Mouse (Mus musculus) natural killer cell, adult 2 months (primary cell): ENCODE results near the gene Prickle4.
A peak's percentile ranks its signal among the peaks of the same experiment; 100 is the strongest.

Experiments
- DNase-seq, 2 experiments: peaks; one replicate each; pipeline ENCODE4 v3.0.0; 2022; ENCODE audit warnings: low spot score in 2 of 2

Gene Prickle4

GRCm38 (mm10) chr17:47694503-47695336 is at the start of gene Prickle4:
Gene Prickle4, minus strand, starts transcription at chr17:47694736.
- DNase-seq, result peak; percentile 95

DNA sequence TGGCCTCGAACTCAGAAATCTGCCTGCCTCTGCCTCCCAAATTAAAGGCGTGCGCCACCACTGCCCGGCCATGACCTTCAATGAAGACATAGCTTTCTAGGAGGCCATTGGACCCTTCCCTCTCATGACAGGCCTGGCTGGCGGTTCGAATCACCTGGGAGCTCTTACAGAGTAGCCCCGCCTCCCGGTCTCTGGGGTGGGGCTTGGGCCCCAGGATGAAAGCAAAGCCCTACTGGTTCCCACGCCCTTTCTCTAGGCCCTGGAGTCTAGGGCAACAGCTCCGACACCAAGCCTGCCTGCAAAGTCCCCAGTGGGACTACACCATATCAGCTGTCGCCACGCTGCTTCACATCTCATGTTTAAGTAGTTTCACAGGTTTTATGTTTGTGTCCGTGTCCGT is 49.5 kb upstream of the Prickle4 start:
- no peak for DNase-seq

GRCm38 (mm10) chr17:47742991-47743734 is 48.6 kb upstream of the Prickle4 start:
- DNase-seq, result peak; percentile 31 to 51

- DNase-seq, result no peak
These were observed 45.6 kb upstream of the Prickle4 start for GRCm38 (mm10) chr17:47740186-47740585.

DNA sequence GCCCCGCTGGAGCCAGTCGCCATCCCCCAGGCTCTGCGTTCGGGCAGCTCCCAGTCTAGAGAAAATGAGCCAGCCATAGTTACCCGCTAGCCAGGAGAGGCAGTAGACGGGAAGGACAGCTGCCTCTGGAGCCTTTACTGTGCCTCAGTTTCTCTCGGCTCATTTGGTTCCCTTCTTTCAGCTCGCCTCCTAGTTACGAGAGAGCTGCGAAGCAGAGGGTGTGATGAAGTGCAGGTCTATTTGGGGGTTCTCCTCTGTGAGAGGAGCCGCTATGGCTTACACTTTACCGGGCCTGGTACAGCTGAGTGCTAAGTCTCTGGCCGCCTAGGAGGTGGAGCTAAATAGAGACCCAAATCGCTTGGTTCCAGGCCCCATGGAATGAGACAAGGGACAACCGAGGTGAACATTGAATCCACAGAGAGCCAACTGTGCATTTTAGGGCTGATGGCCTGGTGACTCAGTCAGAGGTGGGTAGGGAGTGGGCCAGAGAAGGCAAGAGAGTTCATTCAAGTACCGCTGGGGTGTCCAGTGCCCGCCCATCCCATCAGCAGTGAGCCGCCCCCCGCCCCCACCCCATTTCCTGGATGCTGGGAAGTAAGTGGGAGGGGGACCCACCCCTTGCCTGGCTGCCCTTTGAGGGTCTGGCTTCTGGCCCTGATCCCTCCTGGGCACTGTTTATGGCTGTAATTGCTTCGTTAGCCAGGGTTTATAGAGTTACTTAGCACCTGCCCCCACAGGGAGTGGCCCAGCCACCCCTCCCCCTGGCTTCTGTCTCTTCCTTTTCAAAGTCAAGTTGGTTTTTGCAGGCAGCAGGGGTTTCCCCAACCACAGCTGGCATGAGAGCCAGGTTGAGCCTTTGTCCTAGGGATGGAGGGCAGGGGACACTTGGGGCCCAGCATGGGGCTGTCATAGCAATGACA is 44.6 kb upstream of the Prickle4 start:
- DNase-seq, result peak; percentile 78 to 80

GRCm38 (mm10) chr17:47738066-47738878 is 43.7 kb upstream of the Prickle4 start:
- peak; percentile 65 to 81 for DNase-seq

DNA sequence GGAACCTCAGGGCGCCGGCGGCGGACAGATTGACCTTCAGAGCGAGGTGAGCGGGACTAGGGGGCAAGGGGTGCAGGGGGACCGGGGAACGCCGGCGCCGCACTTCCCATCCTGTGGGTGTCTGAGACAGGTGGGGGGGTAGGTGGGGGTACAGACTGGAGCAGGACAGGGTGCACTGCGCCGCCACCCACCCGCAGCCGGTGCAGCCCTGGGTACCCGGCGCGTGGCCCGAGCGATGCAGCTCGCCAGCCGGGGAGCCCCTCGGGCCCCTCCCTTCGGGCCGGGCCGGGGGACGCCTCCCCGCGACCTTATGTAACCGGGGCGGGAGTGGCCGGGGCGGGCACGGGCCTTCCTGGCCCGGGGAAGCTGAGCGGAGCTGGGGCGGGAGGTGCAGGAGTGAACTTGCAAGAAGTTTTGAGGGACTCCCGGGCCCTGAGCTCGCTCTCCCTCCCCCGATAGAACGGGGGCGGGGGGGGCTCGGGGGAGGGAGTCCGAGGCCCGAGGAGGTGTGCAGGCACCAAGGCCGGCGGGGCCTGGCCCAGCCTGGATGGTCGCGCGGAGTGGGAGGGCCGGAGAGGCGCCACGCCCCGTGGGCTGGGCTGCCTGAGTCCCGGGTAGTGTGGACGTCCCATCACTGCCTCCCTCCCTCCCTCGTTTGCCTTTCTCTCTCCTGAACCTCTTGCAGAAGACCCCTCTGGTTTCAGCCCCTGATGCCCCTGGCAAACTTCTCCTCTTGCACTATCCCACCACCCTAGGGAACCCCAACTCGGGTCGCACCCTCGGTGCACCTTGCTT is 42.9 kb upstream of the Prickle4 start:
- DNase-seq, result peak; percentile 83 to 87

DNA sequence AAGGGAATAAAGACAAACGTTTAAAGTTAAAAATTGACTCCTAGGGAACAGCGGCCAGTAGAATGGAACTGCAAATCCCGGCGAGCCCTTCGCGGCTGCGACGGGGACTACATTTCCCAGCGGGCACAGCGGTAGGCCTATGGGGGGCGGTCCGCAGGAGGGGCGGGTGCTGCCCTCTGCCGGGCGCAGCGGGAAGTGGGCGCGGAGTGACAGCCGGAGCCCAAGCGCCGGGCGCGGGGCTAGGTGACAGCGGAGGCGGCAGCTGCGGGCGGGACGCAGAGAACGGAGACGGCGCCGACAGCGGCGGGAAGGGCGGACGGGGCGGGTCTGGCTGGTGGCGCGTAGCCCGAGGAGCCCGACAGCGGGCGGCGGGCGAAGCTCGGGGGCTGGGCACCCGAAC is 42.3 kb upstream of the Prickle4 start, which contains the start of gene Tfeb:
Gene Tfeb (plus strand): TSS at position 175 of the 400 bp plus-strand sequence.
- peak; percentile 93 to 96 for DNase-seq

DNA sequence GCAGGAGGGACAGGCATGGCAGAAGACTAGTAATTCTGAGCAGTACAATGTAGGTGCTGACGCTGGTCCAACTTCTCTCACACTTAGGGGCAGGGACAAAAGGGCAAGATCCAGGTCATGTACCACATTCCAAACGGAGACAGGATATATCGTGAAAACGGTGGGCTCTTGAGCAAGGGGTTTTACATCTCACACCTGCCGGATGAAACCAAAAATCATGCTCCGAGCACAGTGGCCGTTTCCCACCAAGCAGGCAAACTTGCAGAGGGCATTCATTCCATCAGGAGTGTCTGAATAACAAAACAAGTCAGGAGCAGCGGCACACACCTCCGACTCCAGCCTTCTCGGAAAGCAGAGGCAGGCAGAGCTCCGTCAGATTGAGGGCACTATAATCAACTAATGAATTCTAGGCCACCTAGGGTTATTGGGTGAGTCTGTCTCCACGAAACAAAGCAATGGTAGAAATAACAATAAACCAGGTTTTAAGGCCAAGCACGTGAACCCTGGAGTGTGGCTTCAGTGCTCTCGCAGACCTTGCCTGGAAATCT is 41.1 kb upstream of the Prickle4 start:
- DNase-seq, result no peak

DNA sequence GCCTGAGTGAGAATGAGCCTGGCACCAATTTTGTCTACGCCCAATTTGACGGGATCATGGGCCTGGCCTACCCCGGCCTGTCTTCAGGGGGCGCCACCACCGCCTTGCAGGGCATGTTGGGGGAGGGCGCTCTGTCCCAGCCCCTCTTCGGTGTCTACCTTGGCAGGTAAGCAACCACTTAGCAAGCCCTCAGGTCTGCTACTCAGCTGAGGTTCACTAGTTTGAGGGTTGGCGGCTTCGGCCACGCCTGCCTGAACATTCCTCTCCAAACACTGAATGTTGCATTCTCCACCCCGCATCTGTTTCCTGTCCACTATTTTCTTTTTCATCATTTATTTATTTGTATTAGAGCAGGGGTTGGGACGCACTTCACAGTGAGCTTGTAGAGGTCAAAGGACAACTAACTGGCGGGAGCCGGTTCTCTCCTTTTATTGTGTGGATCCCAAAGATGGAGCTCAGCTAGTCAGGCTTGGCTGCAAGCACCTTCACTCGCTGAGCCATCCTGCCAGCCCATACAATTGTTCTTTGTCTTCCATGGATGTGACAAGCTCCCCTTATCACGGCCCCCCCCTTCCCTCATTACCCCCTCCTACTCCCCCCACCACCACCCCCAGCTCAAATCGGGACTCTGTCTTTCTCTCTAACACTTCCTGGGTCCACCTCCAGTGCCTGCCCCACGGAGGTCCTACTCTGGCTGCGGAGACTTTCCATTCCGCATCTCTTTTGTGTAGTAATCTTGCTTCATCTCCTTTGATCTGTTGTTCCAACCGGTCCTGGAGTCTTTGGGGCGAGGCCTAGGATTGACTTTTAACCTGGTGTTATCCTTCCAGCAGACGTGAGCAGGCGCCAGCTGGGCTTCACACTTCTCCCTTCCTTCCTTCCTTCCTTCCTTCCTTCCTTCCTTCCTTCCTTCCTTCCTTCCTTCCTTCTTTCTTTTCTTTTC is 36.4 kb upstream of the Prickle4 start:
- DNase-seq, result no peak

DNA sequence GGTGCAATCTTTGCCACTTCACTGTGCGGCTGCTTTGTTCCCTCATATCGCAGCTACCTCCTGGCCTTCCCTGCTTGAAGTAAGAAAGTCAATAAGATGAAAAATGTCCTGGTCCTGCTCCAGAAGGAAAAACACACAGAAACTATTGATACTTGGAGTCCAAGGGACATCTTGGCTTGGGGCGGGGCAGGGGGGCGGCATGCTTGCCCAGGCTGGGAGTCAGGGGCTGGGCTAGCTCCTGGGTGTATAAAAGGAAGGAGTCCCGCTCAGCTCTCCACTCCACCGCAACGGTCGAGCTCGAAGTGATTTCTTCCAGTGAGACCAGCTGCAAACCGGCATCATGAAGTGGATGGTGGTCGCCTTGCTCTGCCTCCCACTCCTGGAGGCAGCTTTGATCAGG is 32.0 kb upstream of the Prickle4 start, which contains the start of gene Pgc:
Gene Pgc (plus strand): TSS at position 277 of the 400 bp plus-strand sequence.
- no peak for DNase-seq

DNA sequence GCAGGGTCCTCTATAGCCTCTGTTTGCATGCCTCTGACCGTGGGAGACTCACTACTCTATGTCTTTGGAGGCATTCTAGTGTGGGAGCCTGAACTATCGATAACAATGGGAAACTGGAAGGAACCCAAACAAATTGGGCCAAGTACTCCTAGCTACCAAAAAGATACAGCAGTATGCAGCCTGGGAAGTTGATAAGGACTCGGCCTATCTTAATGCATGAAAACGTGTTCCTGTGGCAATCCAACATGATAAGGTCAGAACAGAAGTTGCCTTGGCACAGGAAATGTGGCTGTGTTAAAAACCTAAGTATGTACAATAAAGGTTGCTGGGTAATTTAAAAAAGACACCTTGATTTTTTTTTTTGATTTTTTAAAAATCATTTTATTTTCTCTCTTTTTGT is 26.6 kb upstream of the Prickle4 start:
- DNase-seq, result no peak

- no peak for DNase-seq
These were observed 20.5 kb upstream of the Prickle4 start for GRCm38 (mm10) chr17:47715037-47715436.

DNA sequence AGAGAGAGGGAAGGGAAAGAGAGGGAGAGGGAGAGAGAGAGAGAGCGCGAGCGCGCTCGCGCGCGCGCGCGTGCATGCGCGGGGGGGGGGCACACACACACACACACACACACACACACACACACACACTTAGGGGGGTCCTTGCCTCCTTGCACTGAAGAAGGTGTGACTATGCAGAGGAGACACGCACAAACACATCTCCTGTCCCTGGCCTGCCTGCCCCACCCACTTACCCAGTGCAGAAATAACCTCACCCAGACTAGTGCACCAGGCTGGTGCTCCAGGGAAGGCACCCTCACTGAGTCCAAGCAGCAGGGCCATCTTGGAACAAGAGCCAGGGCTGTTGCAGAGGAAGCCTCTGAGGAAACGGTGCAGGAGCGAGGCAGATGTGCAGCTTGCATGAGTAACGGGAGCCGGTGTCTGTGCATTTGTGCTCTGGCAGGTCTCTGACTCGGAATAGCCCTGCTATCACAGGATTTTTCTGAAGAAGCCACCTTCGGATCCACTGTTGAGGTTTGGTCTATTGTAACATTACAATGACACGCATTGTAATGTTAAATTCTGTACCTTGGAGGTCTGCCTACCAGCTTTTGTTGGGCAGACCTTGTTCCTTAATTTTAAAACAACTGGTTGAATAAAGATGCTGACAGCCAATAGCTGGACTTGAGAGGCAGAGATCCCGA is 18.5 kb upstream of the Prickle4 start:
- DNase-seq, result no peak

DNA sequence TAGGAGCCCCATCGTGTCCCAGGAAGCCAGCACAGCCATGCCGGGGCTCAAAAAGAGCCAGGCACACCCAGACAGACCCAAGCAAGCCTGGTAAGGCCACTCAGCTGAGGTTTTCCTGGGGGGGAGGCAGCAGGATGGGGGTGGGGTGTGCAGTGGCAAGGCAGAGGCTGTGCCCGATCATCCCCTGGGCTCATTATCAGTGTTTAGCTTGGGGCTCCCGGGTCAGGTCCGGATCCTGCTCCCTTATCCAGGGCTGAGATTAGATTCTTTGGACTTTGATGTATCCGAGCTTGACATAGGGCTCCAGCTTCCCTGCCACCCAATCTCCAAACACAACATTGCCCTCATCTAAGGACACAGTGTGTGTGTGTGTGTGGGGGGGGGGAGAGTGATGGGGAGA is 17.3 kb upstream of the Prickle4 start:
- no peak for DNase-seq

DNA sequence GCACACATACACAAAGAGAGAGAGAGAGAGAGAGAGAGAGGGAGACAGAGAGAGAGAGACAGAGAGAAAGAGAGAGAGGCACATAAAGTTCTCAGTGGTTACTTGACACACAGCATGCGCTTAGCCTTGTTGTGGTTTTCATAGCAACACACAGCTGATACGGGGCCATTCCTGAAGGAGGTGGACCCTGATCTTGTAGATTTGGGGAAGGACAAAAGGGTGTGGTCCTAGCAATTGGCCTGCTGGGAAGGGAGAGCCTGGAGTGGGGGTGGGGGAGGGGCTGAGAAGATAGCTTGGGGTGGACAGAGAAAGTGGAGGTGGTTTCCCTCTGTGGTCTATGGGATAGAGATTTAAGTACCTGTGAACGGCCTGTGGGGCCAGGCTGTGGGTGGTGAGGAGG is 15.5 kb upstream of the Prickle4 start:
- no peak for DNase-seq

GRCm38 (mm10) chr17:47708972-47709371 is 14.4 kb upstream of the Prickle4 start:
- no peak for DNase-seq

- DNase-seq, result no peak
These were observed 13.4 kb upstream of the Prickle4 start for GRCm38 (mm10) chr17:47707961-47708360.
